Mouse (Mus musculus) gastrocnemius, postnatal 14 days (tissue): ENCODE measurements around the gene Ccdc154. TPM values are rescaled to one million over a fixed set of nuclear protein-coding genes. Genes with fewer than 3 reads are reported as not detected.

Experiments used
- total RNA-seq, 2 experiments: library from RNA; stranded (reverse); gene quantifications; 2 replicates each; pipeline ENCODE4 v1.2.3; 2021

Ccdc154 gene
- total RNA-seq, 2 experiments from 2014 or later, result not detected

Other genes with a start within 250 kb of the Ccdc154 start
- gene Mapk8ip3, start 225.5 kb upstream of the Ccdc154 start, total RNA-seq, result 10 to 100 TPM; 16.3 to 19.2 TPM
- gene Jpt2, start 201.8 kb upstream of the Ccdc154 start, total RNA-seq, result 10 to 100 TPM in 1 of 2 experiments, 1 to 10 TPM in 1; 8.2 to 13.3 TPM
- 1 to 10 TPM; 7.1 to 7.3 TPM for gene Cramp1l, start 146.7 kb upstream of the Ccdc154 start, total RNA-seq
- 1 to 10 TPM; 2.9 to 4.1 TPM for gene Ift140, start 146.4 kb upstream of the Ccdc154 start, total RNA-seq
- gene Tmem204, start 78.9 kb upstream of the Ccdc154 start, total RNA-seq, result 10 to 100 TPM; 13.9 to 16.3 TPM
- 1 to 10 TPM; 9.2 to 9.3 TPM for gene Telo2, start 46.5 kb upstream of the Ccdc154 start, total RNA-seq
- 1 to 10 TPM; 8.4 to 9.6 TPM for gene Ptx4, start 41.7 kb upstream of the Ccdc154 start, total RNA-seq
- gene Clcn7, start 29.1 kb upstream of the Ccdc154 start, total RNA-seq, result 10 to 100 TPM; 14.3 to 15.5 TPM
- not detected for gene Gm38655, start 13.0 kb downstream of the Ccdc154 start, total RNA-seq
- gene BC003965, start 22.1 kb downstream of the Ccdc154 start, total RNA-seq, result 10 to 100 TPM; 13.0 to 13.1 TPM
- gene Unkl, start 25.9 kb downstream of the Ccdc154 start, total RNA-seq, result 1 to 10 TPM; 4.6 to 4.8 TPM
- 10 to 100 TPM; 12.3 to 14.8 TPM for gene Gnptg, start 77.7 kb downstream of the Ccdc154 start, total RNA-seq
- gene Tsr3, start 77.7 kb downstream of the Ccdc154 start, total RNA-seq, result 10 to 100 TPM; 19.7 to 21.0 TPM
- under 1 TPM in 1 of 2 experiments, not detected in 1; 0.41 TPM for gene Baiap3, start 93.9 kb downstream of the Ccdc154 start, total RNA-seq
- gene Ube2i, start 112.2 kb downstream of the Ccdc154 start, total RNA-seq, result 10 to 100 TPM; 74.9 to 82.6 TPM
- 1 to 10 TPM; 1.8 to 2.7 TPM for gene Prss34, start 135.9 kb downstream of the Ccdc154 start, total RNA-seq
- not detected for gene Prss28, start 146.2 kb downstream of the Ccdc154 start, total RNA-seq
- gene Prss29, start 156.2 kb downstream of the Ccdc154 start, total RNA-seq, result not detected
- gene Tpsab1, start 183.1 kb downstream of the Ccdc154 start, total RNA-seq, result 1 to 10 TPM; 4.0 to 4.7 TPM
- 10 to 100 TPM in 1 of 2 experiments, 1 to 10 TPM in 1; 9.4 to 12.6 TPM for gene Tpsb2, start 203.8 kb downstream of the Ccdc154 start, total RNA-seq
- not detected for gene Tpsg1, start 206.8 kb downstream of the Ccdc154 start, total RNA-seq